ENCODE assay signal across 10 mouse cellular contexts in genomic region chr6:49977783-49978182, GRCm38 (mm10).
A peak's percentile ranks its signal among the peaks of the same experiment; 100 is the strongest.
DNase-seq lines count a peak whose midpoint lies in the region; ATAC-seq and TF ChIP-seq lines count a peak whose summit lies in the region.
"Had no signal": no experiment of that assay in that cellular context is flagged by ENCODE, and none has a peak within 500 bp of the region (broad histone marks: within the 10 kb centered on the region; RNA-seq: fewer than 3 reads in every experiment).

No protein-coding gene starts in this region.

- no peak for TF ChIP-seq CTCF in kidney, postnatal 0 days (IDR thresholded peaks at IDR 0.05; ENCODE audit: low read depth)

- H3K36me3 ChIP-seq in forebrain, embryonic 13.5 days (ENCODE audit: poor library complexity, severe bottlenecking): no peaks in the 10 kb centered on the region
- H3K36me3 ChIP-seq in forebrain, embryonic 10.5 days (replicated peaks): no peaks in the 10 kb centered on the region
- H3K36me3 ChIP-seq in kidney, postnatal 0 days (ENCODE audit: insufficient read depth, low read length): no peaks in the 10 kb centered on the region
- H3K36me3 ChIP-seq in limb, embryonic 10.5 days: no peaks in the 10 kb centered on the region
- H3K36me3 ChIP-seq: limb, embryonic 15.5 days had no signal

- H3K4me1 ChIP-seq in forebrain, embryonic 13.5 days: peaks cover 16% of the 10 kb centered on the region
- H3K4me1 ChIP-seq in forebrain, embryonic 10.5 days: peaks cover 9% of the 10 kb centered on the region
- no peaks in the 10 kb centered on the region for H3K4me1 ChIP-seq in kidney, postnatal 0 days (replicated peaks; ENCODE audit: insufficient read depth, low read length)
- peaks cover 28% of the 10 kb centered on the region for H3K4me1 ChIP-seq in limb, embryonic 10.5 days
- H3K4me1 ChIP-seq: limb, embryonic 15.5 days had no signal

- H3K4me3 ChIP-seq in forebrain, embryonic 13.5 days: no peak overlapping the region
- H3K4me3 ChIP-seq in forebrain, embryonic 10.5 days: no peak overlapping the region
- no peak overlapping the region for H3K4me3 ChIP-seq in kidney, postnatal 0 days (replicated peaks; ENCODE audit: low read depth, low read length)
- no peak overlapping the region for H3K4me3 ChIP-seq in limb, embryonic 10.5 days
- H3K4me3 ChIP-seq: limb, embryonic 15.5 days had no signal

- peak; percentile 66; the same call in 1 of the 2 replicates for ATAC-seq in forebrain, embryonic 13.5 days
- no peak for ATAC-seq in kidney, postnatal 0 days (replicated peaks; ENCODE audit: low FRiP score, low read depth)
- no peak for ATAC-seq in megakaryocyte progenitor cell, adult 5-6 weeks (replicated peaks; ENCODE audit: poor library complexity)

- WGBS in forebrain, embryonic 13.5 days: 59% methylated on average over 11 of the region's 11 CpGs
- 82% methylated on average over 11 of the region's 11 CpGs for WGBS in forebrain, embryonic 10.5 days
- WGBS in kidney, postnatal 0 days: 63% methylated on average over 11 of the region's 11 CpGs
- WGBS in limb, embryonic 10.5 days: 72% methylated on average over 11 of the region's 11 CpGs

- no peaks in the 10 kb centered on the region for H3K9me3 ChIP-seq in forebrain, embryonic 13.5 days (replicated peaks)
- no peaks in the 10 kb centered on the region for H3K9me3 ChIP-seq in forebrain, embryonic 10.5 days
- no peaks in the 10 kb centered on the region for H3K9me3 ChIP-seq in kidney, postnatal 0 days (replicated peaks; ENCODE audit: low read length)
- H3K9me3 ChIP-seq in limb, embryonic 10.5 days (replicated peaks): no peaks in the 10 kb centered on the region
- H3K9me3 ChIP-seq: limb, embryonic 15.5 days had no signal

- no peak overlapping the region for H3K27ac ChIP-seq in forebrain, embryonic 13.5 days
- no peak overlapping the region for H3K27ac ChIP-seq in forebrain, embryonic 10.5 days
- H3K27ac ChIP-seq in kidney, postnatal 0 days: no peak overlapping the region
- H3K27ac ChIP-seq in limb, embryonic 10.5 days: no peak overlapping the region
- H3K27ac ChIP-seq: limb, embryonic 15.5 days had no signal

- H3K27me3 ChIP-seq in forebrain, embryonic 13.5 days: no peaks in the 10 kb centered on the region
- H3K27me3 ChIP-seq in forebrain, embryonic 10.5 days (ENCODE audit: poor library complexity, severe bottlenecking): no peaks in the 10 kb centered on the region
- no peaks in the 10 kb centered on the region for H3K27me3 ChIP-seq in kidney, postnatal 0 days (ENCODE audit: insufficient read depth, low read length)
- H3K27me3 ChIP-seq in limb, embryonic 10.5 days (ENCODE audit: low read depth, poor library complexity, severe bottlenecking): no peaks in the 10 kb centered on the region
- H3K27me3 ChIP-seq: limb, embryonic 15.5 days had no signal

- DNase-seq in forebrain, embryonic 10.5 days (ENCODE audit: extremely low spot score, low spot score): no peak
- peak; percentile 85 for DNase-seq in brain, adult 2 months (ENCODE audit: low read depth, low spot score)
- peak; percentile 37 for DNase-seq in kidney, postnatal 0 days (ENCODE audit: low spot score)
- DNase-seq in limb, embryonic 10.5 days (ENCODE audit: low spot score): peak; percentile 47
- DNase-seq in adrenal gland, postnatal 14 days: no peak
- no peak for DNase-seq in lung, postnatal 36 days
- DNase-seq: heart, adult 11 months had no signal

- 0 out of 2 replicates have a peak overlapping the region, but pooled peaks have one; percentile 19 for H3K4me2 ChIP-seq in forebrain, embryonic 13.5 days
- no peak overlapping the region for H3K4me2 ChIP-seq in kidney, postnatal 0 days (ENCODE audit: low read length)
- H3K4me2 ChIP-seq: limb, embryonic 15.5 days had no signal

- no peak overlapping the region for H3K9ac ChIP-seq in forebrain, embryonic 13.5 days
- no peak overlapping the region for H3K9ac ChIP-seq in kidney, postnatal 0 days (ENCODE audit: low read depth, low read length)
- H3K9ac ChIP-seq: limb, embryonic 15.5 days had no signal

Comparison
In these comparisons a context has a peak if more than half of its experiments do, and no peak if none do; other contexts are left out.
1. DNase-seq: peak in brain, adult 2 months (single experiment), kidney, postnatal 0 days (single experiment) and limb, embryonic 10.5 days (single experiment); none in forebrain, embryonic 10.5 days (single experiment), adrenal gland, postnatal 14 days (single experiment) and lung, postnatal 36 days (single experiment).